Mouse (Mus musculus) retina, postnatal 7 days (tissue): ENCODE data around the gene B3gat2.

ENCODE experiments used
- DNase-seq: peaks from one replicate; pipeline ENCODE4 v3.0.0-alpha.2; 2012; ENCODE audit warnings: low read depth, low spot score

Gene B3gat2

DNA sequence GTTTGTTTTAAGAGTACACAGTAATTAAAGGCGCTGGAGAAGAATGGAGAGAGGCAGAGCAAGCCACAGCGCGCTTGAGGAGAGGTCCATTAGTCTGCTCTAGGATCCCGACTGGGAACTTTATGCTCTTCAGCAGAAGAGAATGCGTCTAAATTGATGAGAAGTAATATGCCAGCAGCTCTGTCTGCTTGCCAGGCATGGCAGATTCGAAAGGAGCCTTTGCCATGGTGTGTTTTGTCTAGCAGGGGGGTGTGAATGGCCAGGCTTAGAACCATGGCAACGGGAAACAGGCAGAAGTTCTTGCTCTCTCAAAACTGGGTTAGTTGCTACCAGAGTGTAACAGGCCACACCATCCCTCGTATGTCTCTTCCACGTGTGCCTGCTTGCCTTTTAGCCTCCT, 73.3 kb downstream of the B3gat2 start:
- DNase-seq = no peak

GRCm38 (mm10) chr1:23836630-23837029, 75.1 kb downstream of the B3gat2 start:
- no peak for DNase-seq

GRCm38 (mm10) chr1:23840924-23841323, 79.4 kb downstream of the B3gat2 start:
- no peak for DNase-seq

DNA sequence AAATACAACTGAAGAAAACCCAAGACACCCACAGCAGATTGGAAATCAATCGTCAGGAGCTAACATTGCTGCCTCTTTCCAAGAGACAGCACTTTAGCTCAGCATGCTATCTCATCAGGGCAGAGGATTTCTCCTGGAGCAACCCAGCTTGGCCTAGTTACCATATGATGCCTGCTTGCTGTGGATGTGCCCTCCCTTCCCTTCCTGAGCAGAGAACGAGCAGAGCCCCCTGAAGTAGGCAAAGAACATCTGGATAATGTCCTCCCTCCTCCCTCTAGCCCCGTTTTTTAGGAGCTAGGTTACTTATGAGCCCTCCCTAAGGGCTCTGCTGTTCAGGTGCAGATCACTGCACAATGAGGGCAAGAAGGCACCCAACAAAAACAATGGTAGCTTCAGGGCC, 81.1 kb downstream of the B3gat2 start:
- no peak for DNase-seq

GRCm38 (mm10) chr1:23843790-23844189, 82.2 kb downstream of the B3gat2 start:
- no peak for DNase-seq

GRCm38 (mm10) chr1:23845007-23845406, 83.5 kb downstream of the B3gat2 start:
- DNase-seq = no peak

DNA sequence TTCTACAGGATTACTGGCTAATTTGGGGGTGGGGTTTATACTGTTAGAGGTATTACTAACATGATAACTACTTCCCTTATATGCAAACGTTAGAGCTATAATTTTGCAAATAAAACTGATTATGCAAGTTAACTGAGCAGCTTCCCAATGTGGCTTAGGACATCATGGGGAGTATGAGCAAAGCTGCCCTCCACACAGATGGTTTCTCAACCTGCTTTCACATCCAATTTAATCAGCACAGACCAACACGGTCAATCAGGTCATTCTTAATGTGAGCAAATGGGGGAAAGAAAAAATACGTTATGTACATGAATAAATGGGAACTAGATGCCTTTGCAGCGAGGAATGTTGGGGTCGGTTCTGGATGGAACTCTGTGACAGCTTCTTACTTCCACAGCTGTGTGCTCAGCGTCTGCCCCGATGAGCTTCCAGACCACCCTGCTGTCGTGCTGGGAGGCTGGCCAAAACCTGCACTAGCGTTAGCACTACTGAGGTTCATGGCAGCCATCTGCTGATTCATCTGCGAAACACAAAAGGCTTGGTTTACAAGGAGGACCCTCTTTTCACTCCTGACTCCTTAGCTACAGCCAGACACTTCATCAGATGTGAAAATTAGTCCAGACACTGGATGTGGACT, 84.6 kb downstream of the B3gat2 start:
- no peak for DNase-seq

GRCm38 (mm10) chr1:23855623-23856022, 94.1 kb downstream of the B3gat2 start:
- no peak for DNase-seq

- DNase-seq = no peak
These were observed 99.4 kb downstream of the B3gat2 start for GRCm38 (mm10) chr1:23860944-23861343.

- no peak for DNase-seq
These were observed 104.0 kb downstream of the B3gat2 start for GRCm38 (mm10) chr1:23865566-23865965.

DNA sequence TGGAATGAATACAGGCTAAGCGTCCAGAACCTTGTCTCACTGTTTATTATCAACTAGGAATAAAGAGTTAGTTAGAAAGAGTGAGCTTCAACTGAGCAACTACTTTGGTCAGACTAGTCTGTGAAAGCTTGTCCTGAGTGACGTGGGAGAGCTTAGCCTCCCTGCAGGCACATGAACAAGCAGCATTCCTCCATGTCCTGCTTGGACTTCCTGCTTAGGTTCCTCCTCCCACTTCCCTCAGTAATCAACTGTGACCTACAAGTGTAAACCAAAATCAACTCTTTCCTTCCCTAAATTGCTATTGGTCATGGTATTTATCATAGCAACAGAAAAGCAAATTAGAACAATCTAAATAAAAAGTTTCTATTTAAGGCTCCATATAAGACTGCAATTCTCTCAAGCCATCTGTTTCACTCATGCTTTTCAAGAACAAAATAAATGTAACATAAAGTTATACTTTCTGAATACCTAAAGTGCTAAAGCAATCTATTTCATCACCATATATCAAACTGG, 105.9 kb downstream of the B3gat2 start:
- DNase-seq = no peak

- no peak for DNase-seq
These were observed 110.6 kb downstream of the B3gat2 start for GRCm38 (mm10) chr1:23872194-23872593.

GRCm38 (mm10) chr1:23882681-23883080, 121.1 kb downstream of the B3gat2 start:
- DNase-seq = no peak

DNA sequence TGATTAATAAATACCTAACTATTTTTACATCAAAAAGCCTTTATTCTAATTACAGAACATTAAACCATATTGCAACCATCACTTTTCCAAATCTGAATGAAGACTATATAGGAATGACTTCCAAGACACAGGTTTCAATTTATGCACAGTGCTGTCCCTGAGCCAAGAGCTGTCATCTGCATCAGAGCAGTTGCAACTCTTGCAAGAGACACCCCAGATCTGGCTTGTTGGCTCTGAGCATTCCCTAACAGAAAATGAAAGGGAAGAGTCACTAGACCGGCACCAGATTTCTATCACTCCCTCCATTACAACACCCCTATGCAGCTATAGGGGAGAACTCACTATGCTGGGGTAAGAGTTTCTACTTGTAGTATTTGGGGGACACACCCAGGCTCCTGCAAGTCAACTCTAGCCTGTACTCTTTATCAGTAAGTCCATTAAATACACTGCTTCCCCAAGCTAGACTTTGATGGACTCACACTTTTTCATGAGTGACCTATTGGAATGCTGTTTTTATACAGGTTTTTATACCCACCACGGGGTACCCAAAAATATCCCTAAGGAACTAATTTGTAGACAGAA, 122.6 kb downstream of the B3gat2 start:
- no peak for DNase-seq

GRCm38 (mm10) chr1:23884914-23885313, 123.4 kb downstream of the B3gat2 start:
- no peak for DNase-seq

- no peak for DNase-seq
These were observed 130.5 kb downstream of the B3gat2 start for GRCm38 (mm10) chr1:23892072-23892471.
